Mouse (Mus musculus) thymus, adult 2 months (tissue): ENCODE measurements around the gene Olfr1423.
"Not testable (repeated sequence)": the region's sequence is repeated elsewhere in the genome, so short reads cannot be mapped to it uniquely, and the experiment has no call there.

ENCODE experiments used
- CTCF ChIP-seq: fragments of 200-500 bp; IDR thresholded peaks from 2 replicates; pipeline ENCODE4 v1.5.1; 2012; ENCODE audit warnings: mild to moderate bottlenecking, control low read depth, low read length, moderate library complexity, borderline replicate concordance; ENCODE audit not compliant: control insufficient read depth, poor library complexity, insufficient read depth; ENCODE audit errors: extremely low read depth
- POLR2A ChIP-seq: fragments of 200-500 bp; IDR thresholded peaks from 2 replicates; pipeline ENCODE4 v1.6.1; 2012; ENCODE audit warnings: mild to moderate bottlenecking, low read length, control low read depth, moderate library complexity; ENCODE audit not compliant: control insufficient read depth, poor library complexity, insufficient read depth; ENCODE audit errors: extremely low read depth

DNA sequence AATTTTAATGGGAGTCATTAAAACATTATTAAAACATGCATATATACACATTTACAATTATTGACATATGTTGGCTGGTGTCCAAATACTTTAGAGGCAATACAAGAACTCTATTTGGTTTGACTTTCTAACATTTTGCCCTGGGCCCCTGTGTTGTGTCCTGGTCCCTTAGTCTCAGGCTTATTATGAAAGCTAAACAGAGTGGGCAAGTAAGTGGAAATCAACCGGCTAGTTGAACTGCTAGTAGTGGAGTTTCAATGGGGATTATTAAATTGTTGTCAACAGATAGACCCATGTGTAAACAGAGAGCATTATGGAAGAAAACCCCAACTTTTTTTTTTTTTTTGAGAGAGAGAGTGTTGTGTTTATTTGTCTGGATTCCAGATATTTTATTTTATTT is 21.5 kb upstream of the Olfr1423 start, which contains the start of gene Olfr1424:
- not testable (repeated sequence) for TF ChIP-seq CTCF, POLR2A
